Mouse (Mus musculus) kidney, adult 9 months (tissue): ENCODE measurements around the gene Lypd6b.

Source experiments
- DNase-seq: peaks from one replicate; pipeline ENCODE4 v3.0.0; 2022

Gene Lypd6b

GRCm38 (mm10) chr2:49771172-49771571 is 16.3 kb upstream of the Lypd6b start:
- DNase-seq: no peak

GRCm38 (mm10) chr2:49773194-49773931 is 14.1 kb upstream of the Lypd6b start:
- no peak for DNase-seq

GRCm38 (mm10) chr2:49774180-49774579 is 13.3 kb upstream of the Lypd6b start:
- no peak for DNase-seq

- DNase-seq: no peak
Measured at GRCm38 (mm10) chr2:49775187-49775586, 12.3 kb upstream of the Lypd6b start.

GRCm38 (mm10) chr2:49775735-49776134 is 11.8 kb upstream of the Lypd6b start:
- peak; percentile 22 for DNase-seq

GRCm38 (mm10) chr2:49776407-49776806 is 11.1 kb upstream of the Lypd6b start:
- DNase-seq: no peak

- DNase-seq: no peak
Measured at GRCm38 (mm10) chr2:49788051-49788418, 547 bp downstream of the Lypd6b start.

GRCm38 (mm10) chr2:49788643-49789042 is 1.2 kb downstream of the Lypd6b start:
- no peak for DNase-seq

GRCm38 (mm10) chr2:49789078-49789477 is 1.6 kb downstream of the Lypd6b start:
- no peak for DNase-seq

- DNase-seq: no peak
Measured at GRCm38 (mm10) chr2:49789504-49789903, 2.0 kb downstream of the Lypd6b start.

- DNase-seq: no peak
Measured at GRCm38 (mm10) chr2:49797444-49798143, 10.1 kb downstream of the Lypd6b start.

- no peak for DNase-seq
Measured at GRCm38 (mm10) chr2:49804448-49804847, 17.0 kb downstream of the Lypd6b start.

- no peak for DNase-seq
Measured at GRCm38 (mm10) chr2:49805736-49806371, 18.4 kb downstream of the Lypd6b start.

- no peak for DNase-seq
Measured at GRCm38 (mm10) chr2:49809496-49809895, 22.0 kb downstream of the Lypd6b start.

GRCm38 (mm10) chr2:49811420-49811819 is 23.9 kb downstream of the Lypd6b start:
- DNase-seq: no peak

GRCm38 (mm10) chr2:49811871-49812363 is 24.4 kb downstream of the Lypd6b start:
- peak; percentile 63 for DNase-seq

GRCm38 (mm10) chr2:49813151-49813550 is 25.7 kb downstream of the Lypd6b start:
- no peak for DNase-seq

GRCm38 (mm10) chr2:49814011-49814410 is 26.5 kb downstream of the Lypd6b start:
- DNase-seq: no peak

GRCm38 (mm10) chr2:49815696-49816320 is 28.3 kb downstream of the Lypd6b start:
- DNase-seq: no peak

GRCm38 (mm10) chr2:49816549-49816948 is 29.1 kb downstream of the Lypd6b start:
- DNase-seq: no peak

GRCm38 (mm10) chr2:49817151-49817550 is 29.7 kb downstream of the Lypd6b start:
- no peak for DNase-seq

- no peak for DNase-seq
Measured at GRCm38 (mm10) chr2:49818126-49818525, 30.6 kb downstream of the Lypd6b start.

- DNase-seq: no peak
Measured at GRCm38 (mm10) chr2:49822312-49822711, 34.8 kb downstream of the Lypd6b start.
